Mouse (Mus musculus) embryonic facial prominence, embryonic 15.5 days (tissue): ENCODE results near the gene Tmem72. TPM values are rescaled to one million over a fixed set of nuclear protein-coding genes. Genes with fewer than 3 reads are reported as not detected.

Source experiments
- ATAC-seq: fragments of 200-750 bp; cut with Nextera tagmentation; 2 replicates; pipeline ENCODE4 v1.8.0; 2017; ENCODE audit warnings: low read depth, moderate TSS enrichment; ENCODE audit not compliant: insufficient number of reproducible peaks, low FRiP score, low TSS enrichment
- H3K27ac ChIP-seq: fragments of 300-500 bp; sonication (generic); replicated peaks from 2 replicates; pipeline ENCODE4 v1.5.1; 2015; ENCODE audit warnings: mild to moderate bottlenecking, inconsistent platforms
- H3K27me3 ChIP-seq: fragments of 300-500 bp; sonication (generic); 2 replicates; pipeline ENCODE4 v1.6.1; 2015; ENCODE audit warnings: inconsistent platforms
- H3K36me3 ChIP-seq: fragments of 300-500 bp; sonication (generic); 2 replicates; pipeline ENCODE4 v1.6.1; 2015; ENCODE audit warnings: mild to moderate bottlenecking, inconsistent platforms
- H3K4me1 ChIP-seq: fragments of 300-500 bp; sonication (generic); 2 replicates; pipeline ENCODE4 v1.6.1; 2015; ENCODE audit warnings: inconsistent platforms
- H3K4me2 ChIP-seq: fragments of 300-500 bp; sonication (generic); replicated peaks from 2 replicates; pipeline ENCODE4 v1.6.1; 2015; ENCODE audit warnings: mild to moderate bottlenecking, inconsistent platforms
- H3K4me3 ChIP-seq: fragments of 300-500 bp; sonication (generic); replicated peaks from 2 replicates; pipeline ENCODE4 v1.5.1; 2015; ENCODE audit warnings: mild to moderate bottlenecking, inconsistent platforms
- H3K9ac ChIP-seq: fragments of 300-500 bp; sonication (generic); 2 replicates; pipeline ENCODE4 v1.6.1; 2015; ENCODE audit warnings: inconsistent platforms
- H3K9me3 ChIP-seq: fragments of 300-500 bp; sonication (generic); replicated peaks from 2 replicates; pipeline ENCODE4 v1.6.1; 2016; ENCODE audit warnings: inconsistent platforms
- WGBS: fragments of 180-500 bp; shearing (Covaris S2); methylation state at CpG from one replicate; pipeline ENCODE4 v1.1.7; 2015; 5-methylcytosine and 5-hydroxymethylcytosine counted together
- microRNA-seq: library from miRNA; unstranded; fragments of <30 nt; microRNA quantifications from one replicate; pipeline ENCODE4, GENCODE M21; 2016; ENCODE audit warnings: borderline number of aligned reads
- polyA plus RNA-seq: library from polyadenylated mRNA; unstranded; fragments of >200 nt; fragmentation: Nextera tagmentation; extraction: Ambion mirVana; gene quantifications from 2 replicates; pipeline ENCODE4 v1.2.1, GENCODE M21; 2015

The Tmem72 gene
- polyA plus RNA-seq, 1 experiment from 2014 or later: 0.15 TPM

GRCm38 (mm10) chr6:116632129-116632528 is 84.6 kb downstream of the Tmem72 start:
- no peaks in the 10 kb centered on the region for H3K27me3 ChIP-seq
- no peak overlapping the region for H3K27ac ChIP-seq
- no peak overlapping the region for H3K9ac ChIP-seq
- 38% methylated on average over 1 of the region's 1 CpGs for WGBS
- H3K4me3 ChIP-seq: no peak overlapping the region
- ATAC-seq: no peak
- no peaks in the 10 kb centered on the region for H3K36me3 ChIP-seq
- no peaks in the 10 kb centered on the region for H3K9me3 ChIP-seq
- H3K4me2 ChIP-seq: no peak overlapping the region
- H3K4me1 ChIP-seq: peaks cover 6% of the 10 kb centered on the region; the same call in 1 of the 2 replicates

- H3K36me3 ChIP-seq: peaks cover 12% of the 10 kb centered on the region
- no peak overlapping the region for H3K4me3 ChIP-seq
- H3K9ac ChIP-seq: no peak overlapping the region
- H3K9me3 ChIP-seq: no peaks in the 10 kb centered on the region
- no peak overlapping the region for H3K27ac ChIP-seq
- ATAC-seq: no peak
- WGBS: 90% methylated on average over 10 of the region's 10 CpGs
- no peaks in the 10 kb centered on the region; the same call in 1 of the 2 replicates for H3K4me1 ChIP-seq
- H3K4me2 ChIP-seq: no peak overlapping the region
- H3K27me3 ChIP-seq: no peaks in the 10 kb centered on the region
These were observed 86.9 kb downstream of the Tmem72 start for GRCm38 (mm10) chr6:116629766-116630165.

Small RNA genes within 50 kb of the gene (microRNA-seq; reads per million reads assigned to microRNA genes)
- not detected for gene Mir7043

Other genes with a start within 250 kb of the Tmem72 start
- not detected in 2 replicates for gene Olfr211, start 227.8 kb downstream of the Tmem72 start, polyA plus RNA-seq
- not detected in 2 replicates for gene Olfr212, start 210.4 kb downstream of the Tmem72 start, polyA plus RNA-seq
- not detected in 2 replicates for gene Olfr213, start 178.5 kb downstream of the Tmem72 start, polyA plus RNA-seq
- gene Gm5580, start 165.8 kb downstream of the Tmem72 start, polyA plus RNA-seq: 0.31 and 1.2 TPM in 2 replicates
- not detected in 2 replicates for gene Olfr214, start 162.7 kb downstream of the Tmem72 start, polyA plus RNA-seq
- not detected in 2 replicates for gene Olfr215, start 132.7 kb downstream of the Tmem72 start, polyA plus RNA-seq
- gene Zfp422, start 87.9 kb downstream of the Tmem72 start, polyA plus RNA-seq: 138 and 139 TPM in 2 replicates
- 31.0 and 31.8 TPM in 2 replicates for gene Depp1, start 66.3 kb downstream of the Tmem72 start, polyA plus RNA-seq
- 14.1 and 14.8 TPM in 2 replicates for gene Rassf4, start 43.0 kb downstream of the Tmem72 start, polyA plus RNA-seq